Mouse (Mus musculus) layer of hippocampus, postnatal 36 days (tissue): ENCODE measurements around the gene Stx5a. TPM values are rescaled to one million over a fixed set of nuclear protein-coding genes. Genes with fewer than 3 reads are reported as not detected.

ENCODE experiments used
- DNase-seq, 2 experiments: peaks; one replicate each; pipeline ENCODE4 v3.0.0; 2022
- total RNA-seq, 2 experiments: library from RNA; stranded (reverse); gene quantifications; 2 replicates each; pipeline ENCODE4 v1.2.3; 2021

Gene Stx5a
- total RNA-seq, 2 experiments from 2014 or later, result 67.4 to 76.3 TPM

GRCm38 (mm10) chr19:8745382-8745781 is 4.2 kb downstream of the Stx5a start:
- no peak for DNase-seq

DNA sequence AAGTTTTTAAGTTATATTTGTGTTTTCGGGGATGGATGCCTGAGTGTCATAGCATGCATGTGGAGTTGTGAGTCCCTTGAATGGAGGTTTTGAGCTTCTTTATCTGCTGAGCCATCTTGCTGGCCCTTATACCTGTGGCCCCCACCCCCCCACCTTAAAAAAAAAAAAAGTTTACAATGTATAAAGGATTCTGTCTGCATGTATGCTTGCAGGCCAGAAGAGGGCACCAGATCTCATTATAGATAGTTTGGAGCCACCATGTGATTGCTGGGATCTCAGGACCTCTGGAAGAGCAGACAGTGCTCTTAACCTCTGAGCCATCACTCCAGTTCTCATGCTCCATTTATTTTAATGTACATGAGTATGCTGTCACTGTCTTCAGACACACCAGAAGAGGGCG is 6.2 kb downstream of the Stx5a start:
- no peak for DNase-seq

GRCm38 (mm10) chr19:8755652-8756051 is 14.4 kb downstream of the Stx5a start:
- no peak for DNase-seq

- peak; percentile 90 to 91 for DNase-seq
Observed at GRCm38 (mm10) chr19:8756635-8757387, 15.6 kb downstream of the Stx5a start, which contains the start of gene Nxf1. Gene Nxf1 (plus strand): TSS chr19:8757073.

DNA sequence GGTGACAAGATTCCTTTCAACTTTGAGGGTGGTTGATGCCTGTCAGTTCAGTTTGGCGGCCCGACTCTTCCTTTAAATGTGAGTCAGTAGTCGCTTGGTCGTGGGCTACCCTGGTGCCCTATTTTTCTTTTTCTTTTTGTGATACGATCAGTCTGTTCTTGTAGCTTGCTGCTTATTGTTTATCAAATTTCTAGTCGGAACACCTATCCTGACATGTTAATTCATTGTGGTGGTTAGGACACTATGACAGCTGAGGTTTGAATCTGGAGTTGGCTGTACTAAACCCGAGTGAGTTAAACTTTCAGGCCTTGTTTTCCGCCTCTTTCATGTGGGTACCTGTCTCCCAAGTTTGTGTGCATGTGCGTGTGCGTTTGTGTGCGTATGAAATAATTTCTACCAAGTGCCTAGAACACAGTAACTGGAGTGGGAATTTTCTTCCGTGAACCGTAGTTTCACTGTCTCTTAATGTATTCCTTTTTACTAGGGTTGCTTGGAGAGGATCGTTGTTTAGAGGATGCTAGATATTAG is 16.3 kb downstream of the Stx5a start:
- no peak for DNase-seq

- no peak for DNase-seq
Observed at GRCm38 (mm10) chr19:8758899-8759298, 17.7 kb downstream of the Stx5a start.

DNA sequence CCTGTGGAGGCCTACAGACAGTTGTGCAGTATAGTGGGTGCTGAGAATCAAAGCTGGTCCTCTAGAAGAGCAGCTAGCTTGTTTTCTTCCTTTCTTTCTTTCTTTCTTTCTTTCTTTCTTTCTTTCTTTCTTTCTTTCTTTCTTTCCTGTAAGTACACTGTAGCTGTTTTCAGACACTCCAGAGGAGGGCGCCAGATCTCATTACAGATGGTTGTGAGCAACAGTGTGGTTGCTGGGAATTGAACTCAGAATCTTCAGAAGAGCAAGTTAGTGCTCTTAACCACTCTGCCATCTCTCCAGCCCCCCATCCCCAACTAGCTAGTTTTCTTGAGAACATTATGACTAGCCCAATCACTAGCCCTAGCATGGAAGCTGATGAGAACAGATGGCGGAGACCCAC is 19.5 kb downstream of the Stx5a start:
- DNase-seq, result no peak

- no peak for DNase-seq
Observed at GRCm38 (mm10) chr19:8763276-8763675, 22.1 kb downstream of the Stx5a start.

DNA sequence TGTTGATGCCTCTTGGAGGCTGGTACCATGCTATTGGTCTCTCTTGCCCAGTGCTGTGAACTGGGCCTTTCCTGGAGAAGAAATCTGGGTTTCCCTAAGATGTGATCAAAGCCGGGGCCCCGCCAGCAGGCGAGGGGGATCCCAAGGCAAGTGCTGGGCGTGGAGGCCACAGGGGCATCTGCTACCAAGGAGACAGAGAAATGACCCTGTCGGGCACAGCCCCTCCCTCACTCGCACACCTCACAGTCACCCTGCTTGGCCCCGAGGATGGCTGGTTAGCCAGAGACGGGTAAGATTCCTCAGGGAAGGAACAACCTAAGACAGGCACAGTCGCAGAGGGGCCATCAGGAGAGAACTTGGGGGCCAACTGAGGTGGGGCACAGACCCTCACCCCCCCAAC is 24.3 kb downstream of the Stx5a start:
- no peak for DNase-seq

DNA sequence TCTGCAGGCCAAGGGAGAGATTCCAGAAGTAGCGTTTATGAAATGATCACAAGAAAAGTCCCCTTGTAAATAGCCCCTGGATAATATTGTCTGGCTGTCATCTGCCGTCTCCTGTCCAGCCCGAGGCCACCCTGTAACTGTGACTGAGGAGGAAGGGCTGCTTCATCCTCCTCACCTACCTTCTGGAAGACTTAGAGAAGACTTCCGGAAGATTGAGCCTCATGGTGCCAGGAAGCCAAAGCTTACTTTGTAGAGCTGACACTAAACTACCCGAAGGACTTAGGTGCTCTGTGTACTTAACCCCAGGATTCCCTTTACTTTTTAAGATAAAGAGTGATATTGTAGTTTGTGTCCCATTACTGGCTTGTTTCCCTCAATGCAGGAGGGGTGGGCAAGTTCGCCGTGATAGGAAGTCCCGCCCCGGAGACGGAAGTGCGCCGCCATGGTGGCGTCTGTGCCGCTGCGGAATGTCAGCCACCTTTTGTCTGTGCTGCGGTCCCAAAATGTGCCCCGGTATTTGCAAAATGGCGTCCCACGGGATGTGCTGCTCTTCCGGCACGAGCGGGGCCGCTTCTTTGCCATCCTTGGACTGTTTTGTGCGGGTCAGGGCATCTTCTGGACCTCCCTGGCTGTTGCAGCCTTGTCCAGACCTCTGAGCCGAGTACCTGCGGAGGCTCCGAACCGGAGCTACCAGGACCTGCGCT is 29.5 kb downstream of the Stx5a start, which contains the start of gene Tmem223:
Gene Tmem223 (plus strand): TSS at position 430 of the 704 bp plus-strand sequence.
- DNase-seq, result peak; percentile 82 to 84

- DNase-seq, result no peak
Observed at GRCm38 (mm10) chr19:8772996-8773395, 31.8 kb downstream of the Stx5a start.

GRCm38 (mm10) chr19:8773409-8773808 is 32.2 kb downstream of the Stx5a start:
- no peak for DNase-seq

DNA sequence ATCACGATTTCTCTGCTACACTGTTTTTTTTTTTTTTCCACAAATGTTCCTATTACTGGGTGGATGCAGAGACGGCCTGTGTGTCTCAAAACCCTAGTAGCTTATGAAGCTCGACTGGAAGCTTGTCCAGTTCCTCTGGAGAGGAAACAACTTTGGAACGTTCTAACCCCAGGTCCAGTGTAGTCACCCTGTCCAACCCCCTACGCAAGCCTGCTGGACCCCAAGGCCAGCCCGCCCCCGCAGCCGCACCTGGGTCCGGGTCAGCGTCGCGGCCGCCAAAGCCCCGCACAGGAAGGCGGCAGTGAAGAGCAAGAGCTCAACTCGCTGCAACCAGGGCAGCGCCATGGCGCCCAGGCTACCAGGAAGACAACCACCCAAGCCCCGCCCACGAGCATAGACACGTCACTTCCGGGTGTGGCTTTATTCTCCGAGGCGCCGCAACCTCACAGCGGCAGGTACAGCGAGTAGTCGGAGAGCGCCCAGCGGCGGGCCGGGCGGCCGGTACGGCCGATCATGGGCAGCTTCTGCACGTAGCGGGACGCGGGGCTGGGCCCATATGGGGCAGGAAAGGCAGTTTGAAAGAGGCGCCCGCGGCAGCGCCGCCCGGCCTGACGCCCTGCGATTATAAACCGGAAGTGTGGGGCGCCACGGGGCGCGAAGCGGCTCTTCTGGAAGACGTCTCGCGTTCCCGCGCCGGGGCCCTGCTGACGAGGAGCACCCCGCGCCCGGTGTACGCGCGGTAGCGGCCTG is 33.0 kb downstream of the Stx5a start, which contains the start of gene Tmem179b:
Gene Tmem179b (minus strand): TSS at position 382 of the 750 bp plus-strand sequence.
- peak; percentile 96 to 97 for DNase-seq

- no peak for DNase-seq
Observed at GRCm38 (mm10) chr19:8774951-8775421, 33.8 kb downstream of the Stx5a start.

DNA sequence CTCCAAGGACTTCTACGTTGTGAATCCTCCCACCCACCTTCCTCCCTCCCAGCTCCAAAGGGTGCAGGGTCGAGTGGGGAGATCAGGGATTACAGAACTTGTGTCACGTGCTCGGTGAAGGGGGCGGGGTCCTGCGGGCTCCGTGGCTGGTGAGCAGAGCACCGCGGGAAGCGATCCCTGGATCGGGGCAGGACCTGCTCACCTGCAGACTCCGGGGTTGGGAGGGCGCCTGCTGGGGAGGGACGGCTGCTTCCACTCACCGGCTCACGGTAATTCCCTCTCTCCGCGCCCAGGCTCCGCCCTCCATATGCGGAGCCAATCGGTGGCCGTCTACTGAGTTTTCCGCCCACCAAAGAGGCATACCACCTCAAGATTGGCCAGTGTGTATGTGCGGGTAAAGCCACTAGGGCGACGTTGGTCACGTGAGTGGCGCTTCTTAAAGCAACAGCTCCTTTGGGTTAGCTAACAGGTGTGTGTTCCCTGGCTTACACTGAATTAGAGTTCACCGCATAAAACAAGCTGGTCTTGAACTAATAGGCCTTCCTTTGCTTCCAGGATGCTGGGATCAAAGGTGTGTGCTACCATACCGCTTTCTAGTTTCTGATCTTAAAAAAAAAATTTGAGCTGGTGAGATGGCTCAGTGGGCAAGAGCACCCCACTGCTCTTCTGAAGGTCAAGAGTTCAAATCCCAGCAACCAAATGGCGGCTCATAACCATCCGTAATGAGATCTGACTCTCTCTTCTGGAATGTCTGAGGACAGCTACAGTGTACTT is 45.0 kb downstream of the Stx5a start, which contains the start of gene Taf6l:
Gene Taf6l (minus strand): TSS at position 410 of the 774 bp plus-strand sequence.
- peak; percentile 85 to 89 for DNase-seq

GRCm38 (mm10) chr19:8788521-8788920 is 47.3 kb downstream of the Stx5a start:
- no peak for DNase-seq

- DNase-seq, result no peak
Observed at GRCm38 (mm10) chr19:8789171-8789570, 48.0 kb downstream of the Stx5a start.

GRCm38 (mm10) chr19:8790171-8790570 is 49.0 kb downstream of the Stx5a start:
- DNase-seq, result no peak

GRCm38 (mm10) chr19:8798264-8798946 is 57.2 kb downstream of the Stx5a start, which contains the start of gene Polr2g:
Gene Polr2g (minus strand): TSS chr19:8798577.
- DNase-seq, result peak; percentile 86 to 90

DNA sequence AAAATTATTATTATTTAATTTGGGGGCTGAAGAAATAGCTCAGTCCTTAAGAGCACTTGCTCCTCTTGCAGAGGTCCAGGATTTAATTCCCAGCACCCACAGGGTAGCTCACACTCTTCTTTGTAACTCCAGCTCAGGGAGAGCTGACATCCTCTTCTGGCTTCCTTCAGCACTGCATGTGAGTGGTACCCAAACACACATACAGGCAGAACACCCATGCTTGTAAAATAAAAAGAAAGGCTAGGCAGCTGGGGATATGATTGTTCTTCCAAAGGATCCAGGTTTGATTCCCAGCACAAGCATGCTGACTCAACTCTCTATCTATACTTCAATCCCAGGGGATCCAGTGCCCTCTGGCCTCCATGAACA is 57.7 kb downstream of the Stx5a start:
- DNase-seq, result no peak
